Mouse (Mus musculus): Measurements from ENCODE around the gene Slc6a11. TPM values are rescaled to one million over a fixed set of nuclear protein-coding genes. Genes with fewer than 3 reads are reported as not detected.

Slc6a11 gene
- total RNA-seq, 2 experiments from 2014 or later, result 131 to 148 TPM

DNA sequence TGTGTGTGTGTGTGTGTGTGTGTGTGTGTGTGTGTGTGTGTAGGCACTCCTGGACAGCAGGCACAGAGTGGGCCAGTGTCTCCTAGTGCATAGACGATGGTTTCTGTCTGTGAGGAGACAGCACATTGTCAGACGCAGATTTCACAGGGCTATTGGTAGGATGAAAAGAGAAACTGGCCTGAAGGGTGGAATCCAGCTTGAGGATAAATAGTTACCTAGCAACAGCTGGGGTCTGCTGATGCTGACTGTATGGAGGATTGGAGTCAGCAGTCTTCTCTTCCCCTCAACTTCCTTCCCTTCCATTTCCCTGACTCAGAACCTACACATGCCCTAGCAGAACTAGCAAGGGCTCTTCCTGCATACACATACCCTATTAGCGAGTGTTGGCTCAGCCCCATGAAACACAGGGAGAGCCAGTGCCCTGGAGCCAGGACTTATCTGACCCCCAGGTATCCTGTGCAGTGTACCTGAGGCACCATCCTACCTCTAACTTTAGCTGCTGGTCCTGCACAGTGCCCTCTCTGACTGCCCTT, 127.7 kb downstream of the Slc6a11 start:
- intact Hi-C loops (cut with DNase I), result no loop called here
- no peak for DNase-seq

DNA sequence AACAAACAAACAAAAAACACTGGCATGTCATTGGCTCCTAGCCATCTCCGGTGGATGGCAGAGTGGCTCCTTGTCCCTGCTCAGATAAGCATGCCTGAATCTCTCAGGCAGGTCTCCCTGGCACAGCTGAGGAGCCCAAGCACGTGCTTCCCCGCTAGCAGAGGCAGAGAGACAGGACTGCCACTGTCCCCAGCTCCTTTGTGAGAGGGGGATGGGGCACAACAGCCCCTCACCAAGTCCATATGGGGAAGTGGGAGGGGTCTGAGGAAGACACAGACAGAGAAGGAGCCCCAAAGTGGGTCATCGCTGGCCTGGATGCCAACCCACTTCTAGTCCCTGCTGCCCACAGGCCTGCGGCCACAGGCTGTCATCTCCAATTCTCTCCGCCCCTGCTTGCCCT, 130.6 kb downstream of the Slc6a11 start:
- intact Hi-C loops (cut with DNase I), result no loop called here
- peak; percentile 81 for DNase-seq

DNA sequence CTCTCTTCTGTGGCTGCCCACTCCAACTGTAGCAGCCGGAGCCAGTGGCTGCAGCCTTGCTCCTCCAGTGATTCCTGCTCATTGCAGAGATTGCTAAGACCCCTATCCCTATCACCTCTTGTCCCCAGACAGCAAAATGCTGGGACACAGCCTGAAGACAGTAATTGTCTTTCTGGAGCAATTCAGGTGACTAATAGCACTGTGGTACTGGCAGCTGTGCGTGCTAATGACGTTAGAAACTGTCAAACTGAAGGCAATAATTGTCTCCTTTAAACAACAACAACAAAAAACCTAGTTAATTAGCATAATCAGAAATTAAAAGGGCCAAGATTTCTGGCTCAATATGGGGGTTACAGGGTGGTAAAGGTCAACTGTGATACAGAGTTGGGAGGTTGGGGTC, 133.0 kb downstream of the Slc6a11 start:
- no peak for DNase-seq
- intact Hi-C loops (cut with DNase I), result no loop called here

DNA sequence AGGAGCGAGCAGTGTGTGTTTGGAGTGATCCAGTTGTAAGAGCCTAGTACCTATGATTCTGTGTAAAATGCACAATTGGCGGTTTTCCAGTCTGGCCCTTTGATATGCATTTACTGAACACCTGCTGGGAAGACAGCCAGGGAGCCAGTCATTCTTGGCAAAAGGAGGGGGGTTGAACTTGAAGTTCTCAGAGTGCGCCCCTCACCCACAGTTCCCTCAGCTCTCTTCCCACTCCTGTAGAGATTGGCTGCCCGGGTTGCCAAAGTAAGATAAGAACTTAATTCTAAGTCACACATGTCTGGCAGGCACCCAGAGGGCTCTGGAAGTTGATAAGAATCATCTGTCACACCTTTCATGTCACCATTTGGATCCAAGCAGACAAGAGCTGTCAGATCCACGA, 133.4 kb downstream of the Slc6a11 start:
- intact Hi-C loops (cut with DNase I), result no loop called here
- DNase-seq, result no peak

DNA sequence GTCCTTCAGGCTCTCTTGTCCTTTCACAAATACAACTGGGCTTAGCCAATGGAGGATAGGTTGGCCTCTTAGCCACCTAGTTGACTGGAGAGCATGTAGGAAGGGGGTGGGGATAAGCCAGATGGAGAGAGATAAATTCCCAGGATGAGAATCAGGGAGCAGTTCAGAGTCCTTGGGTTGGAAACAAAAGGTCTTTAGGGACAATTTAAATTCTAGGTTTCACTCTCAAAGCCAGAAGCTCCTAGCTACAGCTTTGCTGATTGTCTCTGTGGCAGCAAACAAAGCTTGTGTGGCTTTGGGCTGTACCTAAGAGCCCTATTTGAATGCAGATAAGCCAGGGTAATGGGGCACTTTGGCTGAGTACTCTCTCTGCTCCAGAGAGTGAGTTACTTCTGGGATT, 135.2 kb downstream of the Slc6a11 start:
- intact Hi-C loops (cut with DNase I), result no loop called here
- DNase-seq, result no peak

DNA sequence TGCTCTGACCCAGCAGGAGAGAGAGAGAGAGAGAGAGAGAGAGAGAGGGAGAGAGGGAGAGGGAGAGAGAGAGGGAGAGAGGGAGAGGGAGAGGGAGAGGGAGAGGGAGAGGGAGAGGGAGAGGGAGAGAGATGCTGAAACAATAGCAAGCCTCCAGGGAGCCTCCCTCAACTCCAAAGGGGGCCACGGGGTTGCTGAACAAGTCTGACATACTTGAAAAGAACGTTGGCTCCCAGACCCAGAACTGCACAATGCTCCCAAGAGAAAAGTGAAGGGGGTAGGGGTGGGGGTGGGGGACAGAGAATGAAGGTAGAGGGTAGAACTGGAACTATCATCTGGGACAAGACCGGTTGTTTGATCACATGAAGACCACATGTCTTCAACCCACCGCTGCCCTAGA, 136.9 kb downstream of the Slc6a11 start:
- DNase-seq, result no peak
- intact Hi-C loops (cut with DNase I), result no loop called here

DNA sequence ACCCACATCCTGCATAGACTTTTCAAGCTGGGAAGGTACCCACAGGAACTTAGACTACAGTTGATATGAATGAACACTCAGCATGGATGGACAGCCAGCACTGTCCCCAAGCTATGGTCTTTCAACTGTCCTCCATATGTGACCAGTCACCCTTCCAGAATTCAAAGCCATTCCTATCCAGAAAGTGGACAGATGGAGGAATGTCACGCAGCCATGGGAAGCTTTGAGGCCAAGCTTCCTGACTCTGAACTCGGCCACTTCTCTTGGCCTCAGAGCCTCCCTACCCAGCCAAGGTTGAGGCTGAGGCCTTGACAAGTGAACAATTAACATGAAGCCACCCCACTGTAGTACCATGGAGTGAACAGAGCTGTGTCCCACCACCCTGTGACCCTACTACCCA, 138.5 kb downstream of the Slc6a11 start:
- intact Hi-C loops (cut with DNase I), result no loop called here
- no peak for DNase-seq

DNA sequence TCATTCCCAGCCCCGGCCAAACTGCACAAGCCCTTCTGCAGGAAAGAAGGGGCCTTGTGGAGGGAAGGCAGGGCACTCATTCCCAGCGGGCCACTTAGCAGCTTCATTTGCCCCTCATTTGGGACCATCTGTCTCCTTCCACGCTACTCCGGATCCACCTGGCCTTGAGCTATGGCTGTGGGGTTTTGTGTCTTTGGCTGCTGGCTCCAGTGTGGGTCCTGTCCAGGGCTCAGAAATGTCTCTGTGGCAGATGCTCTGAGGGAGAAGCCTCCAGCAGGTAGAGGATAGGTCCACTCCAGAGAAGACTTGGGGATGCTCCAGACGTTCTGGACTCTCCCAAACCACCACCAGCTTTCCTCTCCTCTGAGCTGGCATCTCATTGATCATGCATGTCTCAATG, 139.8 kb downstream of the Slc6a11 start:
- intact Hi-C loops (cut with DNase I), result no loop called here

DNA sequence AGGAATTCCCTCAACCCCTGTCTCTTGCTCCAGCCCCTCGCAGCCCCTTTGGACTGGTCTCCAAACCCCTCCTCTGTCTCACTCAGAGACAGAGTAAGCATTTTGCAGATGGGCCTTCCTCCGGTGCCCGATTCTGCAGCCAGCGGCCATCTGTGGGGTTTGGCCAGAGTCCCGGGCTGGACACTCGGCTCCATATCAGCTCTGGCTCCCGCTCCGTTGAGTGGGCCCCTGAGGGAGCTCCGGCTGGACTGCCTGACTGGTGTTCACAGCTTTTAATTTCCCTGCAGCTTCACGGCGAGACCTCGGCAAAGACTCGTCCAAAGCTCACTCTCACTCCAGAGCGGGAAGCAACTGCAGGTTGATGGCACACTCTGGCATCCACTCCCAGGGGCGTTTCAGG, 141.2 kb downstream of the Slc6a11 start:
- intact Hi-C loops (cut with DNase I), result no loop called here
- peak; percentile 93 for DNase-seq

More for the DNA sequence above, 139.8 kb downstream of the Slc6a11 start:
- DNase-seq, result peak; percentile 41

DNA sequence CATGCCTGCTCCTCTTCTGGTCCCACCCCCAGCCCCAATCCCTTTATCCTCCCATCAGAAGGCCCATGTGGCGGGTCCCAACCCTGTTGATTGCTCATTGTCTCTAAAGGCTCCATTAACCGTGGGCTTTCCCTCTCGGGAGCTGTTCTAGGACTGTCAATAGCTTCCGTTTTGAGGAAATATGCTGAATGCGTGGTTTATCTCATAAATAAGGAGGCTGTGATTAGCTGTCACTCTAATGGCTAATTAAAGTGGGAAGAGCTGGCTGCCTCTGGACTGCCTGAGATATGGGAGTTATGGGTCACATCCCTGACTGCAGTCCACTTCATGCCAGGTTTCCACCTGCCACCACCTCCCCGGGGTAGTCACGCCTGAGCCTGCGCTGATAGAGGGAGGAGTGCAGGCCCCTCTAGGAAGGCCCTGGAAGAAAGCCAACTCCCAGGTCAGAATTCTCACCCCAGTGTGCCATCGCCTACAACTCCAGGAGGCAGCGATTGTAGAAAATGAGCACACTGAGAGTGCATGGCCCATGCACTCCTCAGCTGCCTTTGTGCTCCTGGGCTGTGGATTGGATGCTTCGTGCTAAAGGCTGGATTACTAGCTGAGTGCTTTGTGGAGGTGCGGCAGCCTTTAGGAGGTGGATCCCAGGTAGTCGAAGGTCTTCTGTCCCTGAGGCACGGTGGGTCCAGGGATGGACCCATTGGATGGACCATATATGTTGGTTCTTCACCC, 143.1 kb downstream of the Slc6a11 start:
- intact Hi-C loops (cut with DNase I), result no loop called here
- DNase-seq, result no peak

DNA sequence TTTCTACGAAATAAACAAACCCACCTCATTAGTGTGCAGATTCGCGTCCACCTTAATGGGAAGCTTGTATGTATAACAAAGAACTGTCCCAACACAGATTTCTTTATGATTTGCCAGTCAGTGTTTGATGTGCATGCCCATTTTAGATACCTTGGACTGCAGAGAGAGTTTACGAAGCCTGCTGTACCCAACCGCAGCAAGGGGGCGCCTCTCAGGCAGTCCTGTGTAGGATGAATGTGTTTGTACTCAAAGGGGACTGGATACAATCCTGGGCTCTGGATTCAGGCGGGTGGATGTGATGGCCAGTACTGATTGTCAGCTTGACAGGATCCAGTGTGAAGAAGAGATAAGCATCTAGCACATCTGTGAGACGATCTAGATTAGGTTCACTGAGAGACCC, 144.8 kb downstream of the Slc6a11 start:
- DNase-seq, result no peak
- intact Hi-C loops (cut with DNase I), result no loop called here

DNA sequence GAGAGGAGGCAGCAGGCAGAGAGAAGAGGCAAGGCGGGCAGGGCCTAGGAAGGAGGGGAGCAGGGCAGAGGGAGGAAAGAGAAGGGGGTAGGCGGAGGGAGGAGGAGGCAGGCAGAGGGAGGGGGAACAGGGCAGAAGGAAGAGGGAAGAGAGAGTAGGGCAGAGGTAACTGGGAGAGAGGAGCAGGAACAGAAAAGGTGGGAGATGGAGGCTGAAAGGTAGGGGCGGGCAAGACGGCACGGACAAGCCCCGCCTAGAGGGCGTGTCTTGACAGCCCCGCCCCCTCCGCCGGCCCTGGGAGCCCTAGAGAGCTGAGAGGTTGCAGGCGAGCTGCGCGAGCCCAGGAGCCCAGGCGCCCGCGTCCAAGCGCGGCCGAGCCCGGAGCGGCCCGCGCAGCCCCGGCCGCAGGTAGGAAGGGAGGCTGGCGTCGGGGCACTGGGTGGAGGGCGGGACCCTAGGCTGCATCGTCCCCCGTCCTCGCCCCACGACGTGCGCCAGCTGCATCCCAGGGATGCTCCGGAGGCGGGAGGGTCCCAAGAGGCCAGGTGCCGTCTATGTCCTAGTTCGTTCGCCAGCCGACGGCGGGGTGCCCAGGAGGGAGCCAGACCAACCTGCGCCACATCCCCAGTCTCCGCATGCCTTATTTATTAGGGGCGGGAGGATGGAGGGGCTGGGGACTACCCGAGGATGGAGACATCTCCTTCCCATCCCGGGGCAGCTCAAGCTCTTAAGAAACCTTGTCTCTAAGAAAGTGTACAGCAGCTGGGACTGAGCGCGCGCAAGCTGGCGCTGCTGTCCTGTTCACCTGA, 151.6 kb downstream of the Slc6a11 start, which contains the start of gene Slc6a1:
Gene Slc6a1 (plus strand): TSS at position 167 of the 809 bp plus-strand sequence.
- peak; percentile 79 for DNase-seq
- intact Hi-C loops (cut with DNase I), result no loop called here

DNA sequence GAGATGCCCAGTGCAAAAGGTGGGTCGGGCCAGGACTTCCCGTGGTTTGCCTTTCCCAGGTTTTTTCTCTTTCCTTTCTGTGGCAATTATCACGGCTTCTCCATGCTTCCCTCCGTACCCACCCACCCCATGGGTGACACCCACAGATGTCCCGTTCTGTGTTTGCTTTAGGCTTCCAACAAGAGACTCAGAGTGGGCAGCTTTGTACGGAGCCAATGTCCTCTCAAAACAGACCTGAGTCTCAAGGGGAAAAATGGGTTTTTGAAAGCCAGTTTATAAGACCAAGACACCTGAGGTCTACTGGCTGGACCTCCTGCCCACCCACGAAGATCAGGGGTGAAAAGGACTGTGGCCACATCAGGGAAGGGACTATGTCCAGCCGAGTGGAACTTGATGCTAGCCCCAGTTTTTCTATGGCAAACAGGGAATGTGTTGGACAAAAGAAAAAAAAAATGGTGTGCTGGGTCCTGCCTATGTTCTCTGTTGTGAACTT, 152.3 kb downstream of the Slc6a11 start:
- intact Hi-C loops (cut with DNase I), result no loop called here
- DNase-seq, result no peak

DNA sequence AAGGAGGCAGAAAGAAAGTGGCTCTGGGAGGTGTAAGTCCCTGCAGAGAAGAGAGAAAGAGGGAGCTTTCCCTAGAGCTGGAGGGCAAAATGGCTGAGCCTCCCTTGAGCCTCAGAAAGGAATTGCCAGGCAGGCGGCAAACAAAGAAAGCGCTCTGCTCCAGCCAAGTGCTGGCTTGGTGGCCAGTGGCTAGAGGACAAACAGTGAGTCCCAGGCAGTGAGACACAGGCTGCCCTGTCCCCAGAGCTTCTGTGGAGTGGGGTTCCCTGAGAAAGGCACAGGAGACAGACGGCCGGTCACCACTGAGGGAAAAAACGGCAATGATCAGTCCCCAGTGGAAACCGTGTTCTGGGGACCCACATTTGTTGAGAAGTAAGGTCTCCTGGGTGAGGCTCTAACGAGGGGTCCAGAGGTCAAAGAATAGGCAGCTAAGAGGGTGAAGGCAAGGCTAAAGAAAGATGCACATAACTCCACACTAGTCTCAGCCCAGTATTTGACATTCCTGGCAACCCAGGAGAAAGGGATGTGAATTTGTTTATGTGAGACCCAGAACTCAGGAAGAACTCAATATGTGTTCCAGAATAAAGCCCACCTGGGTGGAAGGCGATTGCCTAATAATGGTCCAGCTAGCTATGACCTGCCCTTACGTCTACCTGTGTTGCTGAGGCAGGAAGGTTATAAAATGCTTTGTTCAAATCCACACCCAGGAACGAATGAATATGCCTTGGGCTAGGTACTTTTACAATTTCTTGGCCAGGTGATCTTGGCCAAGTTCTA, 153.1 kb downstream of the Slc6a11 start:
- peak; percentile 48 for DNase-seq
- intact Hi-C loops (cut with DNase I), result no loop called here

DNA sequence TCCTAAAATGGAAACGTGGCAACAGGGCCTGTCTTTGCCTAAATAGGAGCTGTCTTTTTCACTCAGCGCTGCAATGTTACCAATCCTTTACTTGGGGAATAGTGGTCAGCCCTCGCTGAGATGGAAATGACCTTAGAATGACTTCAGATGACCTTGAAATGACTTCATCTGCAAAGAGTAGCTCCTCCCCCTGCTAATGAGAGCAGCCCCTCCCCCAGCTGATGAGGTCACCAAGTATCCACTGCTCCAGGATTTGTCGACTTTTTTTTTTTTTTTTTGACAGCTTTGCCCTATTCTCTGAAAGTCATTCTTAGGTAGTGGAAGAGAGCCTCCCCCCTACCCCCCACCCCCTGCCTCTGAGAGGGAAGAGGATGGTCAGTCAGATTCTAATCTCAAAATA, 154.4 kb downstream of the Slc6a11 start:
- intact Hi-C loops (cut with DNase I), result no loop called here
- DNase-seq, result no peak

DNA sequence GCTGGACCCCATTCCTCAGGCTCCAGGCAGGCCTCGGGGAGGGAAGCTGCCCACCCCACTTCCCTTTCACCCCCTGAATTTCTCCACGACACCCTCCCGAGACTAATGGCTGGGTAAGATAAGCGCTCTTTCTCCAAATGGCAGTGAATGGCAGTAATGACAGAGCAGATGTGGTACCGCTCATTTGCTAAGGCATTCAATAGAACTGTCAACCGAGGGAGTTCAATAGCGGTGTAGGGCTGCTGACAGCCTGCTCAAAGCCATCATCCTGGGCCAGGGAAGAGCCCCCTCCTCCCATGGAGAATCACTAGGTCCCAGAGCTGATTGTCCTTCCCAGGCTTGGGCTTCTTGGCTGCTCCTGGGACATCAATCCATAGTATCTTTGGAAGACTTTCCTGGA, 158.1 kb downstream of the Slc6a11 start:
- no peak for DNase-seq
- intact Hi-C loops (cut with DNase I), result no loop called here

DNA sequence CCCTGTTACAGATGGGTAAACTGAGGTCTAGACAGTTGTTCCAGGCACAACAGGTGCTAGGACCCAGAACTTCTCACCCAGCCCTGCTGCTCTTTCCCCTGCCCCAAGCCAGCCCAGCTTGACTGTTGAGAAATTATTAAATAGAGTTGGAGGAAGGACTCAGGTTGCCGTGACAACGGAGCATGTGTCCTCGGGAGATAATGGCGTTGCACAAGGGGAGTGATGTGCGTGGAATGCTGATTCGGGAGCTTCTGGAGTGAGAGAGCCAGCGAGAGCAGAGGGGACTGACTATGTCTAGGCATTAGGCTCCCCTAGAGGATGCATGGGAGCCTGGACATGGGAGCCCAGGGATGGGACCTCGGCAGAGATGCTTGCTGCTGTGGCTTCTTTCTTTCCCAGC, 159.1 kb downstream of the Slc6a11 start:
- DNase-seq, result peak; percentile 83
- intact Hi-C loops (cut with DNase I), result no loop called here

DNA sequence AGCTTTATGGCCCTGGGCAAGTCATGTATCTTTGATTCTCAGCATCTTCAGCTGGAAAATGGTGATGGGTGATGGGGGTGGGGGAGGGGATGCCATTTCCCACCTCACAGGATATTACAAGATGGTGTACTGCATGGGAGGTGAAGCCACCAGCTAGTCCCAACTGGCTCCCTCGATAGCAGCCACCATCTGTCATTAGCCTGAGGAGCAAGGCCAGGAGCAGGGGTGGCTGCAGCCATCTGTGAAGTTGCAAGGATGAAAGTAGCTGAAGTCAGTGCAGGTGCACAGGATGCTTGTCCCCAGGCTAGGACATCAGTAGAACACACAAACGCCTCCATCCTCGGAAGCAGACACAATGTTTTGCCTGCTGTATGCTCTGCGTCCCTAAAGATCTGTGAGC, 159.9 kb downstream of the Slc6a11 start:
- intact Hi-C loops (cut with DNase I), result no loop called here
- peak; percentile 60 for DNase-seq

DNA sequence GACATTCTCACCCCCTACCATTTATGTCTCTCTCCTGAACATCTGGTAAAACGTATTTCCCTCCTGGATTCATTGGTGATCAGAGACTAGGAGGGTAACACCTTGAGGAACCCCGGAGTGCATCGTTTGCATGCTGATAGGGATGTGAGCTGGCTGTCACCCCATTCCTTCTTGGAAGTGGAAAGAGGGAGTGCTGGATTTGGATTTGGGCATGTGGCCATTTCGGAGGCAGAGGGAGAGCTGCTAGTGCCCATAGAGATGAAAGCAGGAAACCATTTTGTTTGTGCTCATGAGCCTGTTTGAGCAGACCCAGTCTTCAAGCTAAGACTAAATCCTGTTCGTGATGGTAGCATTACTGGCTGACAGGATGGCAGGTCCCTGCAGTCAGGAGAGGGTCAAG, 160.4 kb downstream of the Slc6a11 start:
- peak; percentile 59 for DNase-seq
- intact Hi-C loops (cut with DNase I), result no loop called here

DNA sequence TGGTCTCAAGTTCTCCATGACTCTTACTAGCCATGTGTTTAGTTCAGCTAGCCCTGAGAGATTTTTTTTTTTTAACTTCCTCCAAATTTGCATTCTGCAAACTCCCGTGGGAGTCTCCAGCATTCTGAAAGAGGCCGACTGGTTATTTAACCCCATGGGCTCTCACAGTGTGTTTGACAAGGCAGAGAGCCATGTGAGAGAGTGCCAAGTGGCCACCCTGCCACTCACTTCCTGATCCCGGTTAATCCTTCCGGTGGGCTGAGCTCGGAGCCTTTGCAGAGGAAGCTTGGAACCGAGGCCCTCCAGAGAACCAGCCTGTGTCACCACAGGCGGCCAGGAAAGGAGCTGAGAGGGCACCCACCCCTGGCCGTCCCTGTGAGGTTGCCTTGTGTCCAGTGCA, 162.5 kb downstream of the Slc6a11 start:
- DNase-seq, result peak; percentile 55
- intact Hi-C loops (cut with DNase I), result no loop called here

DNA sequence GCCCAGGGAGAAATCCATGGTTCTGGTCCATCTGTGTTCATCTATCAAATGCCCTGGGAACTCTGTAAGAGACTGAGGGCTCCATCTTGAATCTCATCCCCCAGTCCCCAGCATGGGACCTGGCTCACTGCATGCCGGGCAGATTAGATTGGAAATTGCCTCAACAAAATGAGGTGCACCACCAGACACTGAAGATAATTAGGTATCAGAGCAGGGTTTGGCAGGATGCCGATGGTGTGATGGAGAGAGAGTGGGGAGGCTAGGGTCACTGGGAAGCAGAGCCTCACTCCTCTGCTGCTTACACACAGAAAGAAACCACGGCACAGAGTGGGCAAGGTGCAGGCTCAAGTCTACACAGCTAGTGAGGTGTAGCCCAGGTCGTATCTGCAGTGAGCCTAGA, 164.0 kb downstream of the Slc6a11 start:
- intact Hi-C loops (cut with DNase I), result no loop called here
- DNase-seq, result peak; percentile 67

Data from left cerebral cortex, postnatal 4 days (tissue).